Mouse (Mus musculus) layer of hippocampus, postnatal 25 days (tissue): ENCODE data around the gene Dpep1. TPM values are rescaled to one million over a fixed set of nuclear protein-coding genes. Genes with fewer than 3 reads are reported as not detected.

ENCODE experiments used
- DNase-seq, 2 experiments: peaks; one replicate each; pipeline ENCODE4 v3.0.0; 2022; ENCODE audit warnings: mixed read lengths in 2 of 2, low spot score in 1 of 2; ENCODE audit errors: extremely low spot score in 1 of 2
- total RNA-seq, 2 experiments: library from RNA; stranded (reverse); gene quantifications; 2 replicates each; pipeline ENCODE4 v1.2.3; 2021

The Dpep1 gene
- total RNA-seq, 2 experiments from 2014 or later, result 0.17 to 0.23 TPM

DNA sequence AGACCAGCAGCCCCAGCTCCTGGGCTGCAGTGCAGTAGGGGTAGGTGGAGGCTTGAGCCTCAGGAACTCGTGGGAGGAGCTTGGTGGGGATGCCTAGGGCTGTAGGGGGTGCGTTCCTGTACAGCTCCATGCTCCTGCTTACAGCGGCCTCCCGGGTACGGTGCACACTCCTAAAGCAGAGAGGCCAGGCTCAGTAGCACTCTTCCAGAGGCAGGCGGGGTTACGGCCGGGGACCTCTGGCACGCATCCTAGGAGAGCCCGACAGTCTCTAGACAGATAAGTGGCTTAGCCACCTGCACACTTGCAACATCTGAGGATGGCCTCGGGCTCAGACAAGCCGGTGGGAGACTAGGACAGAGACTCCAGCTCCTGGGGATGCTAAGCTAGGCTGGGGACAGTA, 59.5 kb downstream of the Dpep1 start:
- DNase-seq, result no peak

DNA sequence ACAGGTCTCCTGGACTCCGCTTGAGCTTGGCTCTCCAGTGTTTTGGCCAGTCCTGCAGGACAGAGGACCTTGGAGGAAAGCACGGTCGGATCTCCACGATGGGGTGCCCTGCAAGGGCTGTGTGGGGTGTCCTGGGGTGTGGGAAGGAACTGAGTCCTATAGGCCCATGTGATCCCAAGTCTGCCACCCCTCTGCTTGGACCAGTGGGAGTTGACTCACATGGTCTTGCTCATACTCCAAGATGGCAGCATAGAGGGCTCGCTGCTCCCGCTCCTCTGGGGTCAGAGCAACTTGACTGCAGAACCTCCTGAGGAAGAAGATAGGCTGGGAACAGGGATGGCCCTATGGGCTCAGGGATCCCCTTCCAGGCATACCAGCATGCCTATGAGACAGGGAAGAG, 61.7 kb downstream of the Dpep1 start:
- no peak for DNase-seq

DNA sequence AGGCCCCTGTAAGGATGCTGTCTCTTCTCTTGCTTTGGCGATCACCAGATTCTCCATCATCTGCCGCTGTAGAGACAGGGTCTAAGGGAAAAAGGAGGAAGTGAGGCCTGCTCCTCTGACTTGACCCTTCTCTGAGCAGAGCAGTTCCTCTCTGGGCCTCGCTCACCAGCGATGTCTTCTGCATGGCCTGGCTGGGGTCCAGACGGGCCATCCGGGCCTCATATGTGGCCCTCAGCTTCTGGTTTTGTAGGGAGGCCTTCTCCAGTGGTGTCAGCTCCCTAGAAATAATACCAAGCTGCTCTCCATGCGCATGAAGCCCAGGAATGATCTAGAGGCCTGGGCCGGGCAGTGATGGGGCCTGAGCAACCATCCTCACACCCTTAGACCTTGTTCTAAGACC, 62.6 kb downstream of the Dpep1 start:
- DNase-seq, result no peak

DNA sequence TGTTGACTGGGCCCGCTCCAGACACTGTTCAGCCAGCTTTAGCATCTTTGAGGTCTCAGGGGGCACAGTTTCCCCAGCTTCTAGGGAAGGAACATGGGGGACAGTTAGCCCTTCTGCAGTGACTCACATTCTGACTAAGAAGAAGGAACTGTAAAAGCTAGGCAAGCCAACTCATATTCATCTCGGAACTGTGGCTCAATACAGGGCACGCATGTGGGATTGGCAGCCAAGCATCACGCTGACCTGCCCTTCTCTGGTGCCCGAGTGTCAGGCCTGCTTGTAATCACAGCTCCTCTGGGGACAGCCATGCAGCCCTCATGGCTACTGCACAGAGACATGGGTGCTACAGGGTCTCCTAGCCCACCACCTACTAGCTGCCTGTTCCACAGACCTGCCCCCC, 64.9 kb downstream of the Dpep1 start:
- DNase-seq, result no peak

Other genes starting within 250 kb of the Dpep1 start
- 100 to 1,000 TPM; 147 to 171 TPM for gene Ankrd11, start 144.0 kb upstream of the Dpep1 start, total RNA-seq
- 10 to 100 TPM; 54.5 to 72.1 TPM for gene Spg7, start 123.3 kb upstream of the Dpep1 start, total RNA-seq
- 100 to 1,000 TPM; 378 to 449 TPM for gene Rpl13, start 83.9 kb upstream of the Dpep1 start, total RNA-seq
- 100 to 1,000 TPM; 273 to 300 TPM for gene Cpne7, start 68.9 kb upstream of the Dpep1 start, total RNA-seq
- gene Sult5a1, start 27.9 kb upstream of the Dpep1 start, total RNA-seq, result 1 to 10 TPM; 2.0 to 2.5 TPM
- 100 to 1,000 TPM; 112 to 116 TPM for gene Chmp1a, start 26.5 kb downstream of the Dpep1 start, total RNA-seq
- 1 to 10 TPM; 6.5 to 7.3 TPM for gene Spata33, start 26.6 kb downstream of the Dpep1 start, total RNA-seq
- gene Cdk10, start 38.6 kb downstream of the Dpep1 start, total RNA-seq, result 10 to 100 TPM; 77.3 to 94.0 TPM
- gene Spata2l, start 50.0 kb downstream of the Dpep1 start, total RNA-seq, result 10 to 100 TPM; 85.7 to 94.3 TPM
- 10 to 100 TPM; 19.1 to 23.7 TPM for gene Zfp276, start 68.0 kb downstream of the Dpep1 start, total RNA-seq
- 10 to 100 TPM; 57.4 to 65.0 TPM for gene Vps9d1, start 68.1 kb downstream of the Dpep1 start, total RNA-seq
- gene Fanca, start 132.3 kb downstream of the Dpep1 start, total RNA-seq, result 1 to 10 TPM; 1.7 to 3.7 TPM
- gene Spire2, start 146.5 kb downstream of the Dpep1 start, total RNA-seq, result 10 to 100 TPM; 15.3 to 17.9 TPM
- gene Tcf25, start 187.5 kb downstream of the Dpep1 start, total RNA-seq, result 100 to 1,000 TPM; 485 to 539 TPM
- under 1 TPM in 1 of 2 experiments, not detected in 1; 0.10 TPM for gene Mc1r, start 220.9 kb downstream of the Dpep1 start, total RNA-seq
- gene Tubb3, start 225.2 kb downstream of the Dpep1 start, total RNA-seq, result 100 to 1,000 TPM; 317 to 360 TPM
- gene Def8, start 237.3 kb downstream of the Dpep1 start, total RNA-seq, result 10 to 100 TPM; 64.6 to 66.6 TPM